Mouse (Mus musculus) midbrain, embryonic 10.5 days (tissue): ENCODE results near the gene Gm5129. TPM values are rescaled to one million over a fixed set of nuclear protein-coding genes. Genes with fewer than 3 reads are reported as not detected.
"Not testable (repeated sequence)": the region's sequence is repeated elsewhere in the genome, so short reads cannot be mapped to it uniquely, and the experiment has no call there.

Experiments used
- DNase-seq: peaks from one replicate; pipeline ENCODE4 v3.0.0-alpha.2; 2017; ENCODE audit warnings: low spot score
- H3K27ac ChIP-seq: fragments of 300-500 bp; sonication (generic); replicated peaks from 2 replicates; pipeline ENCODE4 v1.5.1; 2016; ENCODE audit warnings: mild to moderate bottlenecking
- H3K27me3 ChIP-seq: fragments of 300-500 bp; sonication (generic); 2 replicates; pipeline ENCODE4 v1.6.1; 2016; ENCODE audit warnings: low read depth, mild to moderate bottlenecking; ENCODE audit not compliant: poor library complexity, severe bottlenecking
- H3K36me3 ChIP-seq: fragments of 300-500 bp; sonication (generic); 2 replicates; pipeline ENCODE4 v1.6.1; 2016; ENCODE audit warnings: mild to moderate bottlenecking, moderate library complexity
- H3K4me1 ChIP-seq: fragments of 300-500 bp; sonication (generic); 2 replicates; pipeline ENCODE4 v1.6.1; 2016
- H3K4me3 ChIP-seq: fragments of 300-500 bp; sonication (generic); 2 replicates; pipeline ENCODE4 v1.5.1; 2016; ENCODE audit warnings: mild to moderate bottlenecking, moderate library complexity
- H3K9me3 ChIP-seq: fragments of 300-500 bp; sonication (generic); replicated peaks from 2 replicates; pipeline ENCODE4 v1.6.1; 2016; ENCODE audit warnings: mild to moderate bottlenecking
- WGBS: fragments of 180-500 bp; shearing (Covaris S2); methylation state at CpG from one replicate; pipeline ENCODE4 v1.1.7; 2016; 5-methylcytosine and 5-hydroxymethylcytosine counted together
- polyA plus RNA-seq: library from polyadenylated mRNA; unstranded; fragments of >200 nt; fragmentation: Nextera tagmentation; extraction: Ambion mirVana; gene quantifications from 2 replicates; pipeline ENCODE4 v1.2.1, GENCODE M21; 2016

The Gm5129 gene
- polyA plus RNA-seq, 1 experiment from 2014 or later: not detected

GRCm38 (mm10) chr5:29747661-29748060 lies 11.9 kb upstream of the Gm5129 start:
- no peaks in the 10 kb centered on the region for H3K9me3 ChIP-seq
- no peaks in the 10 kb centered on the region for H3K27me3 ChIP-seq
- no peaks in the 10 kb centered on the region for H3K4me1 ChIP-seq
- H3K36me3 ChIP-seq: peaks cover 56% of the 10 kb centered on the region
- no peak for DNase-seq
- 95% methylated on average over 2 of the region's 2 CpGs for WGBS
- no peak overlapping the region for H3K4me3 ChIP-seq
- H3K27ac ChIP-seq: no peak overlapping the region

- no peak for DNase-seq
- H3K4me3 ChIP-seq: no peak overlapping the region
- H3K27me3 ChIP-seq: no peaks in the 10 kb centered on the region
- H3K27ac ChIP-seq: no peak overlapping the region
- WGBS: 85% methylated on average over 4 of the region's 4 CpGs
- H3K4me1 ChIP-seq: peaks cover 23% of the 10 kb centered on the region
- no peaks in the 10 kb centered on the region for H3K9me3 ChIP-seq
- peaks cover 25% of the 10 kb centered on the region for H3K36me3 ChIP-seq
Measured at GRCm38 (mm10) chr5:29741093-29741492, 5.4 kb upstream of the Gm5129 start.

GRCm38 (mm10) chr5:29740651-29741050 lies 4.9 kb upstream of the Gm5129 start:
- 88% methylated on average over 1 of the region's 1 CpGs for whole genome bisulfite sequencing
- H3K4me1 ChIP-seq: peaks cover 23% of the 10 kb centered on the region
- DNase-seq: no peak
- no peak overlapping the region for H3K4me3 ChIP-seq
- H3K9me3 ChIP-seq: no peaks in the 10 kb centered on the region
- H3K27me3 ChIP-seq: no peaks in the 10 kb centered on the region
- peaks cover 25% of the 10 kb centered on the region for H3K36me3 ChIP-seq
- H3K27ac ChIP-seq: no peak overlapping the region

DNA sequence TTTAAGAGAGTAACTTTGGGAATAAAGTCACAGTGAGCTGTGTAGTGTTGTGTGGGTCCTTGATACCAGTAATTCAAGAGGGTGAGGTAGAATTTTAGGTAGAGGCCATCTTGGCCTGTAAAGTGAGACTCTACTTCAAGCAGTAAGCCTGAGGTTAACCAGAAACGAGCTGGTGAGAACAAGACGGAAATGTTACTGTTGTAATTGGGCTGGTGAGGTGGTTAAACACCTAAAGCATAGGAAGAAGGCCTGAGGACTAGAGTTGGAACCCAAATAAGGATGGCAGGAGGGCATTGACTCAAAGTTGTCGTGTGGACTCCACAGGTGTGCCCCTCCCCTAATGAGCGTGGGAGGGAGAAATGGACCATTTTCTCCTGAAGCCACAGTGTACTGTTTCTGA lies 2.3 kb upstream of the Gm5129 start:
- H3K27ac ChIP-seq: no peak overlapping the region
- peaks cover 32% of the 10 kb centered on the region for H3K4me1 ChIP-seq
- DNase-seq: no peak
- peaks cover 16% of the 10 kb centered on the region for H3K36me3 ChIP-seq
- H3K27me3 ChIP-seq: no peaks in the 10 kb centered on the region
- WGBS: 94% methylated on average over 4 of the region's 4 CpGs
- H3K9me3 ChIP-seq: no peaks in the 10 kb centered on the region
- H3K4me3 ChIP-seq: no peak overlapping the region

GRCm38 (mm10) chr5:29737471-29737870 lies 1.7 kb upstream of the Gm5129 start:
- DNase-seq: no peak
- no peaks in the 10 kb centered on the region for H3K27me3 ChIP-seq
- H3K27ac ChIP-seq: no peak overlapping the region
- H3K4me1 ChIP-seq: peaks cover 32% of the 10 kb centered on the region
- H3K4me3 ChIP-seq: peak overlapping the region; percentile 98
- 92% methylated on average over 5 of the region's 5 CpGs for WGBS
- peaks cover 12% of the 10 kb centered on the region for H3K36me3 ChIP-seq
- H3K9me3 ChIP-seq: no peaks in the 10 kb centered on the region

DNA sequence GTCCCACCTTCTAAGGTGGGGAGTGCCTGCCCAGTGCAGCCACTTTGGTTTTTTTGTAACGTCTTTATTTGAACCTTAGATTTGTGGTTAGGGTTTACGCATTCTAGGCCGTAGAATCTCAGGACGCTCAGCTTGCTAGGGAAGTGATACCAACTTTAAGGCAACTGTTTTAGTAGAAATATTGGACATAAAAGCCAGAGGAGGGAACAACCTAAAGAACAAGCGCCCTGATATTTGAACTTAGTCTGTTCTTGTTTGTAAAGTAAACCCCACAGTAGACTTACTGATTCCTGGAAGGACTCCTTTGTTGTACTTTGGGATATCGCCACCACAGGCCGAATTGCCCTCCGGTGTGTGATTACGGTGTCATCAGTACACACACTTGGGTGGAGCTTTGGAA lies 1.2 kb upstream of the Gm5129 start:
- Histone ChIP-seq H3K9me3 (no peaks in the 10 kb centered on the region), H3K27me3 (no peaks in the 10 kb centered on the region), H3K36me3 (peaks cover 6% of the 10 kb centered on the region), H3K4me1 (peaks cover 32% of the 10 kb centered on the region), H3K4me3 (peak overlapping the region; percentile 98), H3K27ac (peak overlapping the region; percentile 95)
- 68% methylated on average over 9 of the region's 9 CpGs for WGBS
- DNase-seq: no peak

DNA sequence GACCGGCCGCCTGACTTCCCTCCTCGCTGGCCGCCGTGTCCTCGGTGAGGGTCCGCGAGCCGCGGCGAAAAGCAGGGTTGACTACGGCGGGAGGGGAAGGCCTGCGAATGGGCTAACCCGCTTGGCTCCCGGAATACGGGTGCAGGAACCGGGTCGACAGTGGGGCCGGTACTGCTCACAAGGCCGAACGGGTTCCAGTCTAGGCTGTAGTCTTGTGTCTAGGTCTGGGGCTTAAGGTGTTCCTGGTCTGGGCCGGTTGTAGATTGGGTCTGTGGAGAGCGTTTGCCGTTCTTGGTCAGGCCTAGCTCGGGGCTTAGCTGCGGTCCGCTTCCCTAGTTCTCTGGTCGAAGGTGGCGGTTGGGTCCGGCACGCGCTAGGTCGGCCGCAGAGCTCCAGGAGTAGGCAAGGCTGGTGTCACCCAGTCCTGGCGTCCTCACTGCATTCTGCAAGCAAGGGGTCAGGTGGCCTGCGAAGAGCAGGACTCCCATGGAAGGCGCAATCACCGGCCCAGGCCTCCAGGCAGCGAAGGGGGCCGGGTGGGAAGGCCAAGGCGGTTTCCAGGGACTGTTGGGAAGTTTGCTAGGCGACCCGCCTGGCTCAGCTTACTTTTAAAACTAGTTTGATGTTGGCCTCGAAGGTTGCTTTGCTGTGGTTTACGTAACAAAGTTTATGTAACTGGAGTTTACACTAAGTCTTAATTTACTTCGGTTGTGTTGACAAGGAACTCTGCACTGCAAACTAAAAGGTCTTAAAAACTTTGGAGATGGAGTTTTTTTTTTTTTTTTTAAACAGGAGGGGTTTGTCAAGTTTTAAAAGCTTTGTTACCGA lies 551 bp upstream of the Gm5129 start:
- Histone ChIP-seq H3K27ac (peak overlapping the region; percentile 95), H3K4me1 (peaks cover 32% of the 10 kb centered on the region), H3K27me3 (no peaks in the 10 kb centered on the region), H3K4me3 (peak overlapping the region; percentile 98), H3K9me3 (no peaks in the 10 kb centered on the region), H3K36me3 (no peaks in the 10 kb centered on the region)
- peak; percentile 61 for DNase-seq
- 2% methylated on average over 48 of the region's 48 CpGs for WGBS

DNA sequence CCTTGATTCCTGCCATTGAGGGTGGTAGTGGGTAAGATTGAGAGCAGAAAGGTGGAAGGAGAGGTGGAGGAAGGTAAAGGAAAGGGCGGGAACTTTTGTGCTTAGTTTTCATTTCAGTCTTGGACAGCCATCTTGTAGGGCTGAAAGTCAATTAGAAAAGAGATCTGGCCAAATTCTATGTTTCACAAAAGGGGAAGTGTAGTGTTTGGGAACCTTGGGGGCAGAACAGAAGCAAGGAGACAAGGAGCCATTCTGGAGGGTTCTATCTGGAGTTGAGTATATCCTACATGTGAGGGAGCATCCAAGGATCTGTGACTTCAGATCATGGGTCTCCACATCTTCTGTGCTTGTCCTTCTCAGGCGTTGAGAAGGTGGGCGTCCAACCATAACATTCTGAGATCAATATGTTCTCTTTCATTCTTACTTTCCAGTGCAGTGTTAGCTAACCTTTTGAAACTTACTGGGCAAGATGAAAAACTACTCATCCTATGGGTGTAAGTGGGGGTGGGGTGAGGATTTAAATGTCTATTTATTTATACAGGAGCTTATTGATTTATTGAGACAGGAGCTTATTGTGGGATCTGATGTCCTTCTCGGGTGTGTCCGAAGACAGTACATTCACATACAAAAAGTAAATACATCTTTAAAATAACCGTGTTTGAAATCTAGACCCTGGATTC lies 765 bp downstream of the Gm5129 start:
- DNase-seq: no peak
- WGBS: 57% methylated on average over 6 of the region's 6 CpGs
- H3K9me3 ChIP-seq: no peaks in the 10 kb centered on the region
- H3K27me3 ChIP-seq: no peaks in the 10 kb centered on the region
- peaks cover 32% of the 10 kb centered on the region for H3K4me1 ChIP-seq
- peak overlapping the region; percentile 98 for H3K4me3 ChIP-seq
- H3K27ac ChIP-seq: peak overlapping the region; percentile 95
- H3K36me3 ChIP-seq: no peaks in the 10 kb centered on the region

DNA sequence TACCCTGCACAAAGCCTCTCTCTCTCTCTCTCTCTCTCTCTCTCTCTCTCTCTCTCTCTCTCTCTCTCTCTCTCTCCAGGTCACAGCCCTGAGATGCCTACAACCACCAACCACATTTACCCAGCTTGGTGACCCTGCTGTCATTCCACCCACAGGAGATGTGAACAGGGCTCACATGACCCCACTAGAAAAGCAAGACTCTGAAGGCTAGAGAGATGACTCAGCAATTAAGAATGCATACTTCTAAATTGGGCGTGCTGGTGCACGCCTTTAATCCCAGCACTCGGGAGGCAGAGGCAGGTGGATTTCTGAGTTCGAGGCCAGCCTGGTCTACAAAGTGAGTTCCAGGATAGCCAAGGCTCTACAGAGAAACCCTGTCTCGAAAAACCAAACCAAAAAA lies 9.7 kb downstream of the Gm5129 start:
- WGBS: 85% methylated on average over 5 of the region's 5 CpGs
- not testable (repeated sequence) for H3K4me3 ChIP-seq, H3K4me1 ChIP-seq, H3K27ac ChIP-seq, H3K27me3 ChIP-seq, H3K9me3 ChIP-seq, H3K36me3 ChIP-seq, DNase-seq

DNA sequence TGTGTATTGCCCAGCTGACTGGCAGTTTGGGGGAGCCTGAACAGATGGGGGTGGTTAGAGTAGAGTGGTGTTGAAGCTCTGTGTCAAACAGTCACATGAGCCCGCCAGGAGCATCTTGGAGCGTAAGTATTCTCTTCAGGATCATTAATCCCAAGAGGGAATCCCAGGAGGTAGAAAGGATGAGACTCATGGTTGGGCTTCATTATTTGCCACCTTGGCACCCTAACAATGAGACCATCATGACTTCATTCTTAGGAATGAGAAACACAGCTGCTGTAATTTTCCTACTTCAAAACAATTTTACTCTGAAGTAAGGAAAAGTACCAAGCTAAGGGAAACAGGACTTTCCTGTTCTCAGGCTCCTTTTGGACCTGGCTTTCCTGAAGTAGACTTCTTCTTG lies 10.4 kb downstream of the Gm5129 start:
- no peak for DNase-seq
- peaks cover 5% of the 10 kb centered on the region; the same call in 1 of the 2 replicates for H3K9me3 ChIP-seq
- H3K27ac ChIP-seq: no peak overlapping the region
- no peak overlapping the region for H3K4me3 ChIP-seq
- no peaks in the 10 kb centered on the region for H3K27me3 ChIP-seq
- H3K4me1 ChIP-seq: no peaks in the 10 kb centered on the region
- WGBS: 93% methylated on average over 2 of the region's 2 CpGs
- no peaks in the 10 kb centered on the region for H3K36me3 ChIP-seq

GRCm38 (mm10) chr5:29721159-29721558 lies 14.6 kb downstream of the Gm5129 start:
- H3K9me3 ChIP-seq: peaks cover 5% of the 10 kb centered on the region; the same call in 1 of the 2 replicates
- H3K27ac ChIP-seq: no peak overlapping the region
- no peaks in the 10 kb centered on the region for H3K4me1 ChIP-seq
- DNase-seq: no peak
- no peaks in the 10 kb centered on the region for H3K27me3 ChIP-seq
- WGBS: 9% methylated on average over 1 of the region's 1 CpGs
- H3K36me3 ChIP-seq: no peaks in the 10 kb centered on the region
- no peak overlapping the region for H3K4me3 ChIP-seq

GRCm38 (mm10) chr5:29712906-29713305 lies 22.8 kb downstream of the Gm5129 start:
- Histone ChIP-seq H3K4me1 (no peaks in the 10 kb centered on the region), H3K4me3 (no peak overlapping the region), H3K27me3 (no peaks in the 10 kb centered on the region), H3K9me3 (no peaks in the 10 kb centered on the region), H3K27ac (no peak overlapping the region), H3K36me3 (no peaks in the 10 kb centered on the region)
- no peak for DNase-seq
- WGBS: 62% methylated on average over 1 of the region's 1 CpGs

GRCm38 (mm10) chr5:29711631-29712030 lies 24.1 kb downstream of the Gm5129 start:
- Histone ChIP-seq H3K9me3 (no peaks in the 10 kb centered on the region), H3K27me3 (no peaks in the 10 kb centered on the region), H3K27ac (no peak overlapping the region), H3K4me1 (no peaks in the 10 kb centered on the region), H3K4me3 (no peak overlapping the region), H3K36me3 (no peaks in the 10 kb centered on the region)
- DNase-seq: no peak
